ENCODE assay signal across 30 mouse cellular contexts in genomic region chr12:25157238-25157637, GRCm38 (mm10).
DNase-seq lines count a peak whose midpoint lies in the region; ATAC-seq and TF ChIP-seq lines count a peak whose summit lies in the region.
"Had no signal": no experiment of that assay in that cellular context is flagged by ENCODE, and none has a peak within 500 bp of the region (broad histone marks: within the 10 kb centered on the region; RNA-seq: fewer than 3 reads in every experiment).

No protein-coding gene starts in this region.

- no peak overlapping the region for H3K27ac ChIP-seq in CH12.LX (ENCODE audit: insufficient read depth, low read depth)
- no peak overlapping the region for H3K27ac ChIP-seq in stomach, embryonic 16.5 days (ENCODE audit: low read length)
- H3K27ac ChIP-seq: embryonic facial prominence, embryonic 12.5 days; gastrocnemius, adult 2 months; heart, adult 2 months; hindbrain, embryonic 12.5 days; liver, embryonic 14.5 days had no signal

- WGBS in stomach, embryonic 16.5 days: 67% methylated on average over 5 of the region's 5 CpGs

- TF ChIP-seq RAD21 in CH12.LX (IDR thresholded peaks at IDR 0.05; ENCODE audit: low read depth, low read length): no peak

- in situ Hi-C loops in CH12.LX (cut with MboI; ENCODE audit: low pct_ligation_motif_present, low pct_unique_long_range_greater_than_20kb, low sequenced_read_pairs): no loop called here

- H3K27me3 ChIP-seq in CH12.LX (replicated peaks): peaks cover 6% of the 10 kb centered on the region
- no peaks in the 10 kb centered on the region for H3K27me3 ChIP-seq in stomach, embryonic 16.5 days (ENCODE audit: control insufficient read depth, insufficient read depth, low read length)
- H3K27me3 ChIP-seq: embryonic facial prominence, embryonic 12.5 days; hindbrain, embryonic 12.5 days; Patski had no signal

- no peak overlapping the region for H3K4me3 ChIP-seq in CH12.LX (replicated peaks in 1 of 3; ENCODE audit: low read depth in 2 of 3, low read length in 2 of 3, poor library complexity in 1 of 3)
- no peak overlapping the region for H3K4me3 ChIP-seq in stomach, embryonic 16.5 days (replicated peaks; ENCODE audit: low read length)
- H3K4me3 ChIP-seq: embryonic facial prominence, embryonic 12.5 days; gastrocnemius, adult 2 months; heart, adult 2 months; hindbrain, embryonic 12.5 days had no signal

- no peak overlapping the region for H3K9ac ChIP-seq in CH12.LX (ENCODE audit: insufficient read depth, low read depth)
- peak overlapping the region; percentile 9; the same call in 1 of the 2 replicates for H3K9ac ChIP-seq in stomach, embryonic 16.5 days (ENCODE audit: low read length)
- H3K9ac ChIP-seq: embryonic facial prominence, embryonic 12.5 days; hindbrain, embryonic 12.5 days; liver, embryonic 14.5 days; lung, embryonic 14.5 days had no signal

- peak; percentile 87 to 92 for ATAC-seq in hematopoietic stem cell, adult 5-6 weeks (replicated peaks in 1 of 2; ENCODE audit: insufficient read depth in 1 of 2, low FRiP score in 2 of 2, low TSS enrichment in 1 of 2, low read depth in 1 of 2, poor library complexity in 2 of 2, severe bottlenecking in 2 of 2)
- ATAC-seq in stomach, embryonic 16.5 days (ENCODE audit: insufficient read depth, low FRiP score): 0 out of 2 replicates have a peak, but pooled peaks have one; percentile 14
- ATAC-seq: forebrain, embryonic 16.5 days; intestine, embryonic 16.5 days; midbrain, embryonic 16.5 days; Patski had no signal

- 0 out of 2 replicates have a peak, but pooled peaks have one; percentile 7 for TF ChIP-seq EP300 in CH12.LX (IDR thresholded peaks at IDR 0.05; ENCODE audit: low read length)

- peaks cover 16 to 40% of the 10 kb centered on the region in 2 experiments for H3K4me1 ChIP-seq in CH12.LX (ENCODE audit: control insufficient read depth in 1 of 2, insufficient read depth in 2 of 2)
- H3K4me1 ChIP-seq in stomach, embryonic 16.5 days (ENCODE audit: control insufficient read depth, insufficient read depth, low read length): peaks cover 4% of the 10 kb centered on the region; the same call in 1 of the 2 replicates
- H3K4me1 ChIP-seq: embryonic facial prominence, embryonic 12.5 days; hindbrain, embryonic 12.5 days had no signal

- no peak overlapping the region for H3K4me2 ChIP-seq in CH12.LX (ENCODE audit: insufficient read depth, low read depth, poor library complexity, severe bottlenecking)
- H3K4me2 ChIP-seq in stomach, embryonic 16.5 days (ENCODE audit: low read depth, low read length): no peak overlapping the region
- H3K4me2 ChIP-seq: embryonic facial prominence, embryonic 12.5 days; hindbrain, embryonic 12.5 days; lung, embryonic 14.5 days; midbrain, embryonic 11.5 days had no signal

- H3K79me2 ChIP-seq in CH12.LX (replicated peaks; ENCODE audit: control insufficient read depth, extremely low read depth, insufficient read depth, poor library complexity, severe bottlenecking): no peaks in the 10 kb centered on the region

- no peaks in the 10 kb centered on the region for H3K9me3 ChIP-seq in CH12.LX (replicated peaks; ENCODE audit: low read length)
- H3K9me3 ChIP-seq in stomach, embryonic 16.5 days (replicated peaks; ENCODE audit: control insufficient read depth, low read length): no peaks in the 10 kb centered on the region
- H3K9me3 ChIP-seq: embryonic facial prominence, embryonic 12.5 days; hindbrain, embryonic 12.5 days had no signal

- dilution Hi-C loops in CH12.LX (cut with MboI; ENCODE audit: extremely low pct_ligation_motif_present, extremely low pct_unique_long_range_greater_than_20kb, low sequenced_read_pairs): no loop called here

- TF ChIP-seq CTCF in CH12.LX (conservative IDR thresholded peaks at IDR 0.05 in 1 of 2, IDR thresholded peaks at IDR 0.05 in 1 of 2; ENCODE audit: low read depth in 2 of 2, low read length in 2 of 2): no peak

- TF ChIP-seq POLR2A in CH12.LX (IDR thresholded peaks at IDR 0.05; ENCODE audit: low read depth, low read length): no peak

- H3K36me3 ChIP-seq in CH12.LX (replicated peaks in 1 of 2; ENCODE audit: control insufficient read depth in 1 of 2, insufficient read depth in 1 of 2, low read length in 1 of 2): no peaks in the 10 kb centered on the region
- H3K36me3 ChIP-seq in stomach, embryonic 16.5 days (ENCODE audit: control insufficient read depth, insufficient read depth, low read length): no peaks in the 10 kb centered on the region
- H3K36me3 ChIP-seq: embryonic facial prominence, embryonic 12.5 days; G1E; hindbrain, embryonic 12.5 days had no signal

- DNase-seq in A20 (ENCODE audit: low read depth, low spot score) (peak; percentile 12), CH12.LX (ENCODE audit: extremely low read depth) (no peak)
- no peak for DNase-seq in spleen, postnatal 36 days (ENCODE audit: low spot score in 2 of 2)
- no peak for DNase-seq in spleen, postnatal 14 days (ENCODE audit: low spot score in 2 of 2)
- DNase-seq: adrenal gland, postnatal 10 days; cerebellum, adult 11 months; cerebellum, postnatal 10 days; gastrocnemius, adult 2 months; gastrocnemius, postnatal 36 days; heart, adult 2 months; heart, postnatal 14 days; kidney, adult 9 months; kidney, postnatal 10 days; layer of hippocampus, adult 9-11 months; liver; lung, embryonic 14.5 days; lung, postnatal 14 days; thymus, adult 2 months; thymus, postnatal 36 days had no signal

TF ChIP-seq in CH12.LX, 34 proteins besides CTCF, POLR2A, EP300 and RAD21:
- TF ChIP-seq KAT2A (IDR thresholded peaks at IDR 0.05; ENCODE audit: insufficient replicate concordance, low read length) (no peak), JUND (conservative IDR thresholded peaks at IDR 0.05; ENCODE audit: low read depth, low read length) (no peak), USF2 (conservative IDR thresholded peaks at IDR 0.05; ENCODE audit: low read depth, low read length) (no peak), NRF1 (IDR thresholded peaks at IDR 0.05; ENCODE audit: low read depth, low read length) (no peak), JUN (IDR thresholded peaks at IDR 0.05; ENCODE audit: insufficient read depth, low read depth, low read length) (no peak), SIN3A (IDR thresholded peaks at IDR 0.05; ENCODE audit: low read length) (no peak)
